Mouse (Mus musculus) mouse embryonic stem cell (cell line): ENCODE measurements around the gene Olfr918.

Source experiments
- in situ Hi-C, 2 experiments: fragments of 300-500 bp; cut with MboI; formaldehyde crosslinking; loops; 1 replicate in 1 of 2; 3 replicates in 1 of 2; pipeline ENCODE4 v1.14.3; 2019 to 2020; ENCODE audit warnings: low sequenced_read_pairs in 2 of 2, low pct_unique_long_range_greater_than_20kb in 1 of 2, mixed read lengths in 1 of 2; ENCODE audit not compliant: unreplicated experiment in 1 of 2

The Olfr918 gene

DNA sequence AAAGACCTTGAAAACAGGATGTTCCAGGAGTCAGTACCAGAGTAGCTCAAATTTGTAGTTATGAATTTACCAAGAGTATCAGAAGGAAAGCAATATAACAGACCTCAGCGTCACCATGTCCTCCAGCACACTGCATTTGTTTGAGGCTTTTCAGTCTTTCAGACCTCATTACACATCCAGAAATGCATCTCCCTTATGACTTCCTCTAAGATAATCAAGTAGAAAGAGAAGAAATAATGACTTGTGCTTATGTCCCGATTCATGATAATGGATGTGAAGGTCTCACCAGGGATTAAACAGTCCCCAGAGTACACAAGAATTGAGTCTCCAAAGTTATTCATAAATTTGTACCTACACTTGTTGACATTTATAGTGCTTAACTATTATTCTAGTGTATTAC lies at the start of gene Olfr918:
Gene Olfr918 (minus strand): TSS at position 101 of the 400 bp plus-strand sequence.
- in situ Hi-C loops = no loop called here

DNA sequence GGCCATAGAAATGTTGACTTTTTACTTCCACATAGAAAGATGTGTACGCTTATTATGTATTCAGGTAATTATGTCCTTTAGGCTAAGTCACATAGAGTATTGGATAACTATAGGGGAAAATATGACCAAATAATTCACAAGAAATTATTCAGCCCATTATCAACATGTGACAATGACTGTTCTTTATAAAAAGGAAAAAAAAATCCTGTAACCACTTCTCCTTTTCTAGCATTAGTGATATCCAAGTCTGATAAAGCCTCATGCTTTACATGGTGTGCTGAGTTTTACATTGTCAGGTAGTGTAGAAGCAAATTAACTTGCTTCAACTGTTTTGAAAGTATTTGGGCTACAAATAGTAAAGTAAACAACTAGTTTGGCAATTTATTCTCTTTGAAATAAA lies 49.6 kb upstream of the Olfr918 start:
- in situ Hi-C loops = no loop called here

DNA sequence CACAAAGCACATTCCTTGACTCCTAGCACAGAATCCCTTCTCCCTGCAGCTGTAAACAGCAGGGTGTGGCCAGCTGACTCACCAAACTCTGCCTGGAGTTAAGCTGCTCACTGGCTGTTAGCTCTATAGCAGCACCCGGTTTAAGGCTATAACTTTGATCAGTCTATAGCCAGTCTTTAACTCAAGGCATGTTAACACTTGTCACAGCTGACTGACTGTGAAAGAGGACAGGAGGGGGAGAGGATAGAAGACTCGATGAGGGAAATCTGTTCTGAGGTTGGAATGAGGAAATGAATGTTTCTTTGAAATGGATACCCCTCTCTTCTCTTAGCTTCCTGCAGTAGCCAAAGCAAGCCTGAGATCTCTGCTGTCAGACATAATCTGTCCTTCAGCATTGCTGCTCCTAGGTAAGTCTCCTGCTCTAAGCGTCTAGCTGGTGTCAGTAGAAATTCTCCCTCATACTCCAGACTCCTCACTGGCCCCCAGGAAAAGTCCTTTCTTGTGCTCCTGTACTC lies 44.6 kb upstream of the Olfr918 start:
- in situ Hi-C loops = no loop called here

DNA sequence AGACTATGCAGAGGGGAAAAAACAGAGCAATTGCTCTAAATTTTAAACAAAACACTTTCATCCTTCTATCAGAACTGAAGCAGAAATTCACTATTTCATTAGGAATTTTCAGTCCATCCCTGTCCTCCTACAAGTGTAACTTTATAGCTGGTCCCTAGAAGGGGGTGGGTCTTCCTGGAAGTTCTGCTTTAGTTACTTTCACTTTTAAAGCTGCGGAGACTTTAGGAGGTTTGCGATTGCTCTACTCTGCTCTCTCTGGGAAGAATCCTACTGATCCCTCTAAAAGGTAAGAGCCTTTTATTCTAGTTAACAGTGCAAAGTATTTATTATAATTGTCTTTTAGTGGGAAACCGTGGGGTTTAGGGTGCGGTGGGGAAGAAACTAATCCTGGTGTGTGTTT lies 43.7 kb upstream of the Olfr918 start, which contains the start of gene Vwa5a:
Gene Vwa5a (plus strand): TSS at position 167 of the 400 bp plus-strand sequence.
- in situ Hi-C loops = no loop called here

DNA sequence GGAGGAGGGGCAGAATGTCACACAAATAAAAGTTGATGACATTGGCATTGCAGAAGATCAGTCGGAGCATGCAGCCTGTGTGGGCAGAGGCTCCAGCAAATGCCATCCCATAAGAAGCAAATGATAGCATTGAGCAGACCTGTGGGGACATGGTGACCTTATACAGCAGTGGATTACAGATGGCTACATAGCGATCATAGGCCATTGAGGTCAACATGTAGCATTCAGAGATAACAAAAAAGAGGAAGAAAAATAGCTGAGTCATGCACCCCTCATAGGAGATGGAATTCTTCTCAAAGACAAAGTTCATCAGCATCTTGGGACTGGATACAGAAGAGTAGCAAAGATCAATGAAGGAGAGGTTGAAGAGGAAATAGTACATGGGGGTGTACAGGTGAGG lies 1.5 kb downstream of the Olfr918 start:
- in situ Hi-C loops = no loop called here

DNA sequence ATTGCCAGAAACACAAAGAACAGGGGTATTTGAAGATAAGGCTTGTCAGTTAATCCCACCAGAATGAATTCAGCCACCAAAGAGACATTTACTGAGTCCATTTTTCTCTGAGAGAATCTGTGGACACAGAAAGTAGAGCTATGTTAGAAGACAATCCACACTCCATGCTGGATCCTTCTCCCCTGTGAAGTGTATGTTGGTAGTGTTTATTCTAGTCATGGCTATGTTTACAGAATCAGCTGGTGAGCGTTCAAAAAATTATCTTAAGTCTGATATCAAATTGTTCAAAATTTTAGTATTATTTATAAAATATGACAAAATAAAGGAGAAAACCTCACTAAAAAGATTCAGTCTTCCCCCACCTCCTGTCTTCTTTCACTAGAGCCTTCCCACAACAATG lies 8.7 kb downstream of the Olfr918 start, which contains the start of gene Olfr917:
Gene Olfr917 (minus strand): TSS at position 101 of the 400 bp plus-strand sequence.
- in situ Hi-C loops = no loop called here

DNA sequence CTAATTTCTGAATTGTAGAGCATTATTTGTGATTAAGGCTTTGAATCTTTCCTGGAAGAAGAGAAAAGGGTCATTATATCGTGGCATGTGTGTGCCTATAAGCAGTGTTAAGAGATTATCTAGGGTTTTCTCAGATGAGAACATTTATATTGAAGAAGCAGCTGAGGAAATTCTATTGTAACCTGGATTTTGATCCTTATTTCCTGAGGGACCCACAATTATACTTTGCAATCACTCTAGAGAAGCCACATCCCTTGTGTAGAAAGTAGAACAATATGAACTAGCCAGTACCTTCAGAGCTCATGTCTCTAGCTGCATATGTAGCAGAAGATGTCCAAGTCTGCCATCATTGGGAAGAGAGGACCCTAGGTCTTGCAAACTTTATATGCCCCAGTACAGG lies 14.6 kb downstream of the Olfr918 start, which contains the start of gene Olfr916:
Gene Olfr916 (minus strand): TSS at position 101 of the 400 bp plus-strand sequence.
- in situ Hi-C loops = no loop called here

DNA sequence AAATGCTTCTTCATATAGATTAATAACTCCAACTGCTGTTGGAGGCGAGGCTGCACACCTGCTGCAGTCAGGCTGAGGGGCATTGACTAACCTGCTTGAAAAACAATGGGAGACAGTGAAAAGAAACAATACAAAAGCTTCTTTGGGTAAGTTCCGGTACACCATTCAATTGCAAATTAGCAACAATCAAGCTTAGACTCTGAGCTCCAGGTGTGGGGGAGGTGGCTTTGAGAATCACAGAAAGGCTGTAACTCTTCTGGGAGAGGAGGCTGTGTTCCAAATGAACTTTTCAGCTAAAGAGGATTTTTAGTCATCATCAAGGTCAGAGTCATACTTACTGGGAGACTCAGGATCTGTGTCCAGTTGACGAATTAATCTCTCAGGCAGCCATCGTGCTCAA lies 42.0 kb downstream of the Olfr918 start:
- in situ Hi-C loops = loop anchor here in 1 of 2 experiments (25.0 kb wide), 1 partner anchor 220 kb away; the partner anchor contains the start of gene Olfr147
